Mouse (Mus musculus) layer of hippocampus, adult 9-10 months (tissue): Measurements from ENCODE around the gene Capn7.

Experiments used
- DNase-seq: peaks from one replicate; pipeline ENCODE4 v3.0.0; 2022; ENCODE audit warnings: low spot score

Capn7 gene

DNA sequence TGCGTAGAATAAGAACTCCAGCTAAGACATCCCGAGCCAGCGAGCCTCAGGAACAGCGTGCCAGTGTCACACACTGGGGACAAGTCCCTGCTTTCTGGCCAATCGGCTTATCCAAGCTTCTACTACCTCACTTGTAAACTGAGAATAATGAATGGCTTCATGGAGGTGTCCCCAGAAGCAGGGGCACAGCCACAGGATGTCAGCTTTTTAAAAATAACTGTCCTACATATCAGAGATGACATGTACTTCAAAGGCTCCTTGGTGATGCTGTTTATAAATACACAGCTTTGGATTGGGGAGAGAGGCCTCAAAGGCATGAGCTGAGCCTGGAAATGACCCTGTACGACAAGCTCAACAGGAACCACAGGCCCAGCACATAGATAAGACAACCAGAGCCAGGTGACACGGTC is 78.5 kb downstream of the Capn7 start:
- DNase-seq = no peak

DNA sequence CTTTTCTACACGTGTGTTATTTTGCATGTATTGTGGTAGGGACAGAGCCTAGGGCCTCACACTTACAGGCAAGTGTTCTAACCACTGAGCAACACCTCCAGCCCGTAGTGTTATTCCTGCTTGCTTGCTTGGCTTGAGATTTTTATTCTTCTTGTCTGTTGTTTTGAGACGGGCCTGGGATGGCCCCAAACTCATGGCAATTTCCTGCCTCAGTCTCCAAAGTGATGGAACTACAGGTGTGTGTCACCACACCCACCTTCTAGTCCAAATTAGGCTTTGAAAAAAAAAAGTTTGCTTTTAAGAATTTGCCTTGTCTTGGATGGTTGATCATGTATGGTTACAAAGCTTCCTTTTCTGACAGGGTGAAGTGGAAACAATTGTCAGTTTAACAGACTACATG is 80.0 kb downstream of the Capn7 start:
- no peak for DNase-seq

DNA sequence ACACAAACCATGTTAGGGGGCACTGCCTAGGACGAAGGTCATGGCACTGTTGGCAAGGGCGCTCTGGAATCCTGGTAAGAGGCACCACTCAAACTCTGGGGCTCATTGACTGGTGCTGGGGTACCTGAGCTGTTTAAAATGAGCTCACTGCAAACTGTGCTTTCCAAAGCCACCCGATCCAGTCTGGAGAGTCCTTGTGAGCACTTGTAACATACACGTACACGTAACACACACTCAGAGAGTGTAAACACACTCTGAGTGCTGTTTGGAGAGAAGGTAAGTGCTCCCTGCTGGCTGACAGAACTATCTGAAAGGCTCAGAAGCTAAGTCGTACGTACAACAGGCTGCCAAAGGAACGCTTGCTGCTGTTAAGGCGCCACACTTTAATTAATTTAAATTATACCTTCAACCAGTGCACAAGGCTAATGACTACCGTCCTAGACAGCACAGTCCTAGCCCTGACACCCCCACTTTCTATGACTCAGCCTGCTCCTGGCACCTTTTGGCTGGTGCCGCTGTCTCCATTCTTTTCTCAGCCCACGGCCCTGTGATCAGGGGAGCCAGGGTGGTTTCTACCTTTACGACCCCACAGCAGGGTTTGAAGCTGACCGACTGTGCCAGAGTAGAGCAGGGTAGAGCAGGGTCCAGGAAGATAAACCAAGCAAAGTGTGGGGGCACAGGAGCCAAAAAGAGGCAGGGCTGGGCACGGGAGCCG is 80.6 kb downstream of the Capn7 start:
- no peak for DNase-seq

DNA sequence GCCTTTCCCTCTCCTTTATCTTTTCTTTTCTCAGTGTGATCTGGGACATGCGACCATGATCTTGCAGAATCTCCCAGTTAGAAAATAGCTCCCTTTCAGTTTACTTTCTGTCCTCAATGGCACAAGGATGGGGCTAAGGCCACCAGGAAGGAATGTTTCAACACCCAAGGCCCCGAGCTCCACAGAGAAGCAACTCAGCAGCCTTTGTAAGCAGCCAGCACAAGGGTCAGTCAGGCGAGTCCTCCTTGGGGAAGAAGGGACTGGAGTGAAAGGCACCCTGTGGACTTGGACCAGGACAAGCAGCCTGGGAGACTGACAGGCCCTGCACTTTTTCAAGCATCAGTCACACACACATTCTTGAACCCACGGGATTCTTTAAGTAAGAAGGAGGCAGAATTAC is 82.8 kb downstream of the Capn7 start:
- no peak for DNase-seq

DNA sequence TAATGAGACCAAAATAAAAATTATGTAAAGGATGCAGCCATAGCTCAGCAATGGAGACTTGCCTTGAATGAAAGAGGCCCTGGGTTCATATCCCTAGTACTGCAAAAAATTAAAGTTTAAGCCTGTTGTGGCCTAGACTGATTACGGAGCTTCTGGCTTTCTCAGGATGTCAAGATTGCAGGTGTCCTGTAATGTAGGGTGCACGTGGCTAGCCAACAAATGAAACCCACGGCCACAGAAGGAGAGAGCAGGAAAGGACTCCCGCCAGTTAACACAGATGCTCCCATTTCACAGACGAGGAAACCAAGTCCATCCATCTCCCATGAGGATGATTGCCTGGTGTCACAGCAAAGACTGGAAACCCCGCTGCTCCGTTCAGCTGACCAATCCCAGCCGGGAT is 83.7 kb downstream of the Capn7 start:
- no peak for DNase-seq

DNA sequence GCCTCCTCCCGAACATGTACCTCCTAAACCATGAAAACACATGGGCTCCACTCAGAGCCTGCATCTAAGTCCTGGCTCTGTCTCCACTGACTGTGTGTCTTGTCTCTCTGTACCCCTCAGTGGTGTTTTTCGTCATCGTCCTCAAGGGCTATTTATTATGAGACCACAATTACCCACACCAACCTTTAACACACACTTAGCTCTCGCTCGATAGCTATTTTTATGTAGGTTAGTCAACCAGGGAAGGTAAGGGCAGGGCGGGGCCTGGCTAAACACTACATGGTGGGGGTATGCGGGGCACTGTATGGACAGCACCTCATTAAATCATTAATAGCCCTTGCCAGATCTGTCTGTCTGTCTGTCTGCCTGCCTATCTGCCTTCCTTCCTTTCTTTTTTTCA is 84.1 kb downstream of the Capn7 start:
- DNase-seq = no peak

DNA sequence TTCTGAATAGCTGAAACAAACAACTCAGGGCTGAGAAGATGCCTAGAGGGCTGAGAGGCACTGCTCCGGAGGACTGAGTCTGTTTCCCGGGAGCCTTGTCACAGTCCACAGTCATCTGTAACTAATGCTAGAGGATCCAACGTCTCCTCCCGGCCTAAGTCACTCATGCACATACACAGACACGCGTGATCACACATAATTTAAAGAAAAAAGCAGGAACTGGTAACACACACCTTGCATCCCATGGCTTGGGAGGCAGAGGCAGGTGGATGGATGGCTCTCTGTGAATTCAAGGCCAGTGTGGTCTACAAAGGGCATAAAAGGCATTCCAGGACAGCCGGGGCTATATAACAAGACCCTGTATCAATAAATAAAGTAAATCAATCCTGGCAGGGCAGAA is 84.5 kb downstream of the Capn7 start:
- no peak for DNase-seq
